Mouse (Mus musculus): ENCODE results near the gene Drap1. TPM values are rescaled to one million over a fixed set of nuclear protein-coding genes. Genes with fewer than 3 reads are reported as not detected.
"Not testable (repeated sequence)": the region's sequence is repeated elsewhere in the genome, so short reads cannot be mapped to it uniquely, and the experiment has no call there.

Gene Drap1
- total RNA-seq, 1 experiment from 2014 or later, result 107 TPM

- ATAC-seq (replicated peaks in 1 of 2; ENCODE audit: insufficient read depth in 1 of 2, low FRiP score in 2 of 2, low TSS enrichment in 1 of 2, low read depth in 1 of 2, poor library complexity in 2 of 2, severe bottlenecking in 2 of 2), result peak; percentile 60 to 67; a peak in 3 of 4 replicates
Observed at GRCm38 (mm10) chr19:5407133-5407532, 17.6 kb downstream of the Drap1 start.

- ATAC-seq (replicated peaks in 1 of 2; ENCODE audit: insufficient read depth in 1 of 2, low FRiP score in 2 of 2, low TSS enrichment in 1 of 2, low read depth in 1 of 2, poor library complexity in 2 of 2, severe bottlenecking in 2 of 2), result peak; percentile 54 to 60
Observed at GRCm38 (mm10) chr19:5406531-5407126, 18.1 kb downstream of the Drap1 start.

GRCm38 (mm10) chr19:5405924-5406323 is 18.9 kb downstream of the Drap1 start:
- ATAC-seq (replicated peaks in 1 of 2; ENCODE audit: insufficient read depth in 1 of 2, low FRiP score in 2 of 2, low TSS enrichment in 1 of 2, low read depth in 1 of 2, poor library complexity in 2 of 2, severe bottlenecking in 2 of 2), result 0 out of 4 replicates have a peak, but pooled peaks of 1 of the 2 experiments have one; percentile 44

GRCm38 (mm10) chr19:5402293-5402692 is 22.5 kb downstream of the Drap1 start, which contains the start of gene Tsga10ip:
Gene Tsga10ip, minus strand, starts transcription at chr19:5402526.
- no peak for ATAC-seq (replicated peaks in 1 of 2; ENCODE audit: insufficient read depth in 1 of 2, low FRiP score in 2 of 2, low TSS enrichment in 1 of 2, low read depth in 1 of 2, poor library complexity in 2 of 2, severe bottlenecking in 2 of 2)

- ATAC-seq (replicated peaks in 1 of 2; ENCODE audit: insufficient read depth in 1 of 2, low FRiP score in 2 of 2, low TSS enrichment in 1 of 2, low read depth in 1 of 2, poor library complexity in 2 of 2, severe bottlenecking in 2 of 2), result not testable (repeated sequence)
Observed at GRCm38 (mm10) chr19:5401073-5401472, 23.7 kb downstream of the Drap1 start.

- ATAC-seq (replicated peaks in 1 of 2; ENCODE audit: insufficient read depth in 1 of 2, low FRiP score in 2 of 2, low TSS enrichment in 1 of 2, low read depth in 1 of 2, poor library complexity in 2 of 2, severe bottlenecking in 2 of 2), result no peak
Observed at GRCm38 (mm10) chr19:5395371-5395770, 29.4 kb downstream of the Drap1 start.

GRCm38 (mm10) chr19:5394168-5394567 is 30.6 kb downstream of the Drap1 start:
- ATAC-seq (replicated peaks in 1 of 2; ENCODE audit: insufficient read depth in 1 of 2, low FRiP score in 2 of 2, low TSS enrichment in 1 of 2, low read depth in 1 of 2, poor library complexity in 2 of 2, severe bottlenecking in 2 of 2), result no peak

- no peak for ATAC-seq (replicated peaks in 1 of 2; ENCODE audit: insufficient read depth in 1 of 2, low FRiP score in 2 of 2, low TSS enrichment in 1 of 2, low read depth in 1 of 2, poor library complexity in 2 of 2, severe bottlenecking in 2 of 2)
Observed at GRCm38 (mm10) chr19:5392892-5393291, 31.9 kb downstream of the Drap1 start.

- no peak for ATAC-seq (replicated peaks in 1 of 2; ENCODE audit: insufficient read depth in 1 of 2, low FRiP score in 2 of 2, low TSS enrichment in 1 of 2, low read depth in 1 of 2, poor library complexity in 2 of 2, severe bottlenecking in 2 of 2)
Observed at GRCm38 (mm10) chr19:5390416-5390815, 34.4 kb downstream of the Drap1 start.

GRCm38 (mm10) chr19:5389647-5390046 is 35.1 kb downstream of the Drap1 start:
- ATAC-seq (replicated peaks in 1 of 2; ENCODE audit: insufficient read depth in 1 of 2, low FRiP score in 2 of 2, low TSS enrichment in 1 of 2, low read depth in 1 of 2, poor library complexity in 2 of 2, severe bottlenecking in 2 of 2), result peak; percentile 18 to 48

GRCm38 (mm10) chr19:5388588-5389242 is 36.1 kb downstream of the Drap1 start, which contains the start of gene Sart1:
Gene Sart1, minus strand, starts transcription at chr19:5388703.
- ATAC-seq (replicated peaks in 1 of 2; ENCODE audit: insufficient read depth in 1 of 2, low FRiP score in 2 of 2, low TSS enrichment in 1 of 2, low read depth in 1 of 2, poor library complexity in 2 of 2, severe bottlenecking in 2 of 2), result peak; percentile 89 to 92

GRCm38 (mm10) chr19:5388011-5388441 is 36.8 kb downstream of the Drap1 start:
- no peak for ATAC-seq (replicated peaks in 1 of 2; ENCODE audit: insufficient read depth in 1 of 2, low FRiP score in 2 of 2, low TSS enrichment in 1 of 2, low read depth in 1 of 2, poor library complexity in 2 of 2, severe bottlenecking in 2 of 2)

GRCm38 (mm10) chr19:5384715-5385114 is 40.1 kb downstream of the Drap1 start:
- ATAC-seq (replicated peaks in 1 of 2; ENCODE audit: insufficient read depth in 1 of 2, low FRiP score in 2 of 2, low TSS enrichment in 1 of 2, low read depth in 1 of 2, poor library complexity in 2 of 2, severe bottlenecking in 2 of 2), result no peak

- ATAC-seq (replicated peaks in 1 of 2; ENCODE audit: insufficient read depth in 1 of 2, low FRiP score in 2 of 2, low TSS enrichment in 1 of 2, low read depth in 1 of 2, poor library complexity in 2 of 2, severe bottlenecking in 2 of 2), result no peak
Observed at GRCm38 (mm10) chr19:5383326-5383725, 41.5 kb downstream of the Drap1 start.

GRCm38 (mm10) chr19:5377446-5377845 is 47.3 kb downstream of the Drap1 start:
- ATAC-seq (replicated peaks in 1 of 2; ENCODE audit: insufficient read depth in 1 of 2, low FRiP score in 2 of 2, low TSS enrichment in 1 of 2, low read depth in 1 of 2, poor library complexity in 2 of 2, severe bottlenecking in 2 of 2), result no peak

GRCm38 (mm10) chr19:5374748-5375147 is 50.0 kb downstream of the Drap1 start:
- no peak for ATAC-seq (replicated peaks in 1 of 2; ENCODE audit: insufficient read depth in 1 of 2, low FRiP score in 2 of 2, low TSS enrichment in 1 of 2, low read depth in 1 of 2, poor library complexity in 2 of 2, severe bottlenecking in 2 of 2)

GRCm38 (mm10) chr19:5374177-5374576 is 50.6 kb downstream of the Drap1 start:
- no peak for ATAC-seq (replicated peaks in 1 of 2; ENCODE audit: insufficient read depth in 1 of 2, low FRiP score in 2 of 2, low TSS enrichment in 1 of 2, low read depth in 1 of 2, poor library complexity in 2 of 2, severe bottlenecking in 2 of 2)
